8 mouse cellular contexts compared by ENCODE assay signal in the genomic region with DNA sequence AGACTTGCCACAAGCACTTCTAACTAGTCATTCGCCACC. TPM values are rescaled to one million over a fixed set of nuclear protein-coding genes. Genes with fewer than 3 reads are reported as not detected.
A peak's percentile ranks its signal among the peaks of the same experiment; 100 is the strongest.
DNase-seq lines count a peak whose midpoint lies in the region; ATAC-seq and TF ChIP-seq lines count a peak whose summit lies in the region.
"Had no signal": no experiment of that assay in that cellular context is flagged by ENCODE, and none has a peak within 500 bp of the region (broad histone marks: within the 10 kb centered on the region; RNA-seq: fewer than 3 reads in every experiment).

Nrxn1 (minus strand) TSS at position 30 of the 39 bp plus-strand sequence.

- H3K36me3 ChIP-seq in lung, embryonic 14.5 days (ENCODE audit: insufficient read depth) = no peaks in the 10 kb centered on the region
- H3K36me3 ChIP-seq in forebrain, embryonic 15.5 days = peaks cover 13% of the 10 kb centered on the region
- H3K36me3 ChIP-seq in thymus, adult 2 months (ENCODE audit: control insufficient read depth, insufficient read depth, low read length) = no peaks in the 10 kb centered on the region

- H3K4me1 ChIP-seq in lung, embryonic 14.5 days (ENCODE audit: insufficient read depth) = no peaks in the 10 kb centered on the region
- 0 out of 2 replicates have a peak, but pooled peaks cover 4% of the 10 kb centered on the region for H3K4me1 ChIP-seq in forebrain, embryonic 15.5 days
- peaks cover 10% of the 10 kb centered on the region for H3K4me1 ChIP-seq in olfactory bulb, adult 2 months (ENCODE audit: control insufficient read depth, insufficient read depth, low read length)
- H3K4me1 ChIP-seq in thymus, adult 2 months (replicated peaks; ENCODE audit: control insufficient read depth, insufficient read depth, low read length) = no peaks in the 10 kb centered on the region

- 0% methylated on average over 1 of the region's 1 CpGs for WGBS in lung, embryonic 14.5 days
- WGBS in forebrain, embryonic 15.5 days = 0% methylated on average over 1 of the region's 1 CpGs
- WGBS in olfactory bulb, adult 2 months = no CpG with 5 or more reads among the region's 1 CpGs
- 8% methylated on average over 1 of the region's 1 CpGs for WGBS in thymus, adult 2 months

- no peak within 1 kb of the TSS for H3K9ac ChIP-seq in lung, embryonic 14.5 days
- peak within 1 kb of the TSS; percentile 68 for H3K9ac ChIP-seq in forebrain, embryonic 15.5 days (replicated peaks)

- no peak within 1 kb of the TSS for H3K27ac ChIP-seq in lung, embryonic 14.5 days (ENCODE audit: low read depth)
- H3K27ac ChIP-seq in forebrain, embryonic 15.5 days (replicated peaks) = peak within 1 kb of the TSS; percentile 94
- H3K27ac ChIP-seq in olfactory bulb, adult 2 months (ENCODE audit: insufficient read depth, low read depth, low read length) = peak within 1 kb of the TSS; percentile 84
- no peak within 1 kb of the TSS for H3K27ac ChIP-seq in thymus, adult 2 months (ENCODE audit: control insufficient read depth, insufficient read depth, low read length)

- no peak for DNase-seq in lung, embryonic 14.5 days
- DNase-seq in lung, postnatal 4 days = no peak
- no peak for DNase-seq in layer of hippocampus, postnatal 36 days
- DNase-seq in thymus, adult 2 months = no peak

- no peak for ATAC-seq in lung, embryonic 14.5 days (ENCODE audit: insufficient read depth)
- ATAC-seq in forebrain, embryonic 15.5 days (replicated peaks) = no peak
- no peak for ATAC-seq in erythroid progenitor cell, adult 5-6 weeks (replicated peaks; ENCODE audit: low FRiP score, poor library complexity, severe bottlenecking)
- ATAC-seq: activated CD4-positive, CD25-positive, alpha-beta regulatory T cell, adult 4 months had no signal

- TF ChIP-seq CTCF in lung, embryonic 14.5 days (IDR thresholded peaks at IDR 0.05; ENCODE audit: low read depth) = no peak
- TF ChIP-seq CTCF in olfactory bulb, adult 2 months (IDR thresholded peaks at IDR 0.05; ENCODE audit: insufficient read depth, low read depth, low read length) = no peak
- TF ChIP-seq CTCF in thymus, adult 2 months (IDR thresholded peaks at IDR 0.05; ENCODE audit: borderline replicate concordance, control insufficient read depth, extremely low read depth, insufficient read depth, low read length, poor library complexity) = no peak

- H3K4me3 ChIP-seq in lung, embryonic 14.5 days (ENCODE audit: low read depth, low read length) = no peak within 1 kb of the TSS; the same call in 1 of the 2 replicates
- peak within 1 kb of the TSS; percentile 63 for H3K4me3 ChIP-seq in forebrain, embryonic 15.5 days
- peak within 1 kb of the TSS; percentile 94 for H3K4me3 ChIP-seq in olfactory bulb, adult 2 months (ENCODE audit: insufficient read depth, low read depth, low read length)
- no peak within 1 kb of the TSS for H3K4me3 ChIP-seq in thymus, adult 2 months (ENCODE audit: control insufficient read depth, insufficient read depth, low read length)

- no peak for TF ChIP-seq POLR2A in olfactory bulb, adult 2 months (IDR thresholded peaks at IDR 0.05; ENCODE audit: insufficient read depth, low read depth, low read length)
- TF ChIP-seq POLR2A in thymus, adult 2 months (IDR thresholded peaks at IDR 0.05; ENCODE audit: control insufficient read depth, extremely low read depth, insufficient read depth, low read length, poor library complexity) = no peak

- peak within 1 kb of the TSS; percentile 37; the same call in 1 of the 2 replicates for H3K4me2 ChIP-seq in lung, embryonic 14.5 days
- peak within 1 kb of the TSS; percentile 56 for H3K4me2 ChIP-seq in forebrain, embryonic 15.5 days (replicated peaks)

- H3K27me3 ChIP-seq in lung, embryonic 14.5 days (ENCODE audit: insufficient read depth, low read length) = no peaks in the 10 kb centered on the region
- no peaks in the 10 kb centered on the region for H3K27me3 ChIP-seq in forebrain, embryonic 15.5 days
- H3K27me3 ChIP-seq in thymus, adult 2 months (ENCODE audit: control insufficient read depth, insufficient read depth, low read length) = no peaks in the 10 kb centered on the region

- peaks cover 8% of the 10 kb centered on the region; the same call in 1 of the 2 replicates for H3K9me3 ChIP-seq in lung, embryonic 14.5 days (ENCODE audit: low read depth, low read length)
- peaks cover 8% of the 10 kb centered on the region; the same call in 1 of the 2 replicates for H3K9me3 ChIP-seq in forebrain, embryonic 15.5 days

RNA-seq across cellular contexts. Expression of gene Nrxn1, which starts in this region (rescaled TPM):
- 1.4 and 2.1 TPM in 2 replicates for polyA plus RNA-seq in lung, embryonic 14.5 days (2014; fragmentation: Nextera tagmentation; extraction: Ambion mirVana)
- polyA plus RNA-seq in forebrain, embryonic 15.5 days (2015; fragmentation: Nextera tagmentation; extraction: Ambion mirVana) = 158 and 161 TPM in 2 replicates
- 100 to 1,000 TPM; 431 to 444 TPM for total RNA-seq in layer of hippocampus, postnatal 36 days (2021)
- 504 TPM in 1 of 2 replicates, not detected in the other for polyA plus RNA-seq in olfactory bulb, adult 2 months (2012; ENCODE audit: insufficient read depth, insufficient read length, low replicate concordance, missing spikeins)
- 0.31 and 0.54 TPM in 2 replicates for polyA plus RNA-seq in thymus, adult 2 months (2012; rRNA removed)
- 0.42 TPM in 1 of 2 replicates, not detected in the other for total RNA-seq in erythroid progenitor cell, adult 5-6 weeks (2015; ENCODE audit: low replicate concordance)
- 3.4 TPM in 1 of 2 replicates, not detected in the other for total RNA-seq in erythroid progenitor cell, adult 5-6 weeks (2017; ENCODE audit: low replicate concordance)

Comparison
In these comparisons a context has a peak if more than half of its experiments do, and no peak if none do; other contexts are left out.
1. RNA of gene Nrxn1 (total RNA-seq): 431 to 444 TPM in layer of hippocampus, postnatal 36 days; 0.42 to 3.4 TPM in erythroid progenitor cell, adult 5-6 weeks; every median in the first group is over 10 times any median in the second.
2. RNA of gene Nrxn1 (polyA plus RNA-seq): 504 TPM in olfactory bulb, adult 2 months and 158 to 161 TPM in forebrain, embryonic 15.5 days; 1.4 to 2.1 TPM in lung, embryonic 14.5 days and 0.31 to 0.54 TPM in thymus, adult 2 months; every median in the first group is over 10 times any median in the second.
3. H3K27ac ChIP-seq: peak in forebrain, embryonic 15.5 days (single experiment) and olfactory bulb, adult 2 months (single experiment); none in lung, embryonic 14.5 days (single experiment) and thymus, adult 2 months (single experiment).
4. H3K4me3 ChIP-seq: peak in forebrain, embryonic 15.5 days (single experiment) and olfactory bulb, adult 2 months (single experiment); none in lung, embryonic 14.5 days (single experiment) and thymus, adult 2 months (single experiment).